Mouse (Mus musculus) left cerebral cortex, postnatal 10 days (tissue): ENCODE data around the gene Arv1. TPM values are rescaled to one million over a fixed set of nuclear protein-coding genes. Genes with fewer than 3 reads are reported as not detected.
A peak's percentile ranks its signal among the peaks of the same experiment; 100 is the strongest.

Source experiments
- DNase-seq, 2 experiments: peaks; one replicate each; pipeline ENCODE4 v3.0.0; 2021 to 2022; ENCODE audit warnings: low spot score in 2 of 2, mixed read lengths in 1 of 2; ENCODE audit errors: extremely low spot score in 1 of 2
- intact Hi-C: fragments of 180-260 bp; cut with DNase I; formaldehyde crosslinking; loops from one replicate; pipeline ENCODE4 v1.15.1; 2025
- total RNA-seq, 2 experiments: library from RNA; stranded (reverse); gene quantifications; 2 replicates each; pipeline ENCODE4 v1.2.3; 2021

Gene Arv1
- total RNA-seq, 2 experiments from 2014 or later = 14.7 to 18.8 TPM

GRCm38 (mm10) chr8:124715736-124716135 lies 6.2 kb upstream of the Arv1 start:
- intact Hi-C loops = no loop called here

GRCm38 (mm10) chr8:124720133-124720532 lies 1.8 kb upstream of the Arv1 start:
- peak in 1 of 2 experiments; percentile 18 for DNase-seq
- intact Hi-C loops = no loop called here

More at GRCm38 (mm10) chr8:124715736-124716135, 6.2 kb upstream of the Arv1 start:
- no peak for DNase-seq

- peak in 1 of 2 experiments; percentile 17 for DNase-seq
- intact Hi-C loops = no loop called here
Measured at GRCm38 (mm10) chr8:124720938-124721861, 739 bp upstream of the Arv1 start.

- DNase-seq = no peak
- intact Hi-C loops = no loop called here
Measured at GRCm38 (mm10) chr8:124724301-124724700, 2.4 kb downstream of the Arv1 start.

GRCm38 (mm10) chr8:124732828-124733227 lies 10.9 kb downstream of the Arv1 start:
- DNase-seq = no peak
- intact Hi-C loops = no loop called here

GRCm38 (mm10) chr8:124735371-124735911 lies 13.5 kb downstream of the Arv1 start:
- intact Hi-C loops = no loop called here
- DNase-seq = no peak

GRCm38 (mm10) chr8:124739268-124739667 lies 17.3 kb downstream of the Arv1 start:
- DNase-seq = no peak
- intact Hi-C loops = no loop called here

- DNase-seq = no peak
- intact Hi-C loops = no loop called here
Measured at GRCm38 (mm10) chr8:124746661-124747060, 24.7 kb downstream of the Arv1 start.

- peak in 1 of 2 experiments; percentile 38 for DNase-seq
- intact Hi-C loops = no loop called here
Measured at GRCm38 (mm10) chr8:124751191-124751590, 29.3 kb downstream of the Arv1 start.

GRCm38 (mm10) chr8:124751709-124752173 lies 29.8 kb downstream of the Arv1 start, which contains the start of gene Fam89a:
Gene Fam89a, minus strand, starts transcription at chr8:124751832.
- DNase-seq = peak in 1 of 2 experiments; percentile 76
- intact Hi-C loops = no loop called here

GRCm38 (mm10) chr8:124752325-124752862 lies 30.5 kb downstream of the Arv1 start:
- DNase-seq = no peak
- intact Hi-C loops = no loop called here

GRCm38 (mm10) chr8:124754101-124754791 lies 32.3 kb downstream of the Arv1 start:
- DNase-seq = peak; percentile 52 to 55
- intact Hi-C loops = no loop called here

GRCm38 (mm10) chr8:124754792-124755190 lies 32.9 kb downstream of the Arv1 start:
- no peak for DNase-seq
- intact Hi-C loops = no loop called here

- DNase-seq = no peak
- intact Hi-C loops = no loop called here
Measured at GRCm38 (mm10) chr8:124755481-124755880, 33.5 kb downstream of the Arv1 start.

GRCm38 (mm10) chr8:124756153-124756552 lies 34.2 kb downstream of the Arv1 start:
- no peak for DNase-seq
- intact Hi-C loops = no loop called here

- DNase-seq = no peak
- intact Hi-C loops = no loop called here
Measured at GRCm38 (mm10) chr8:124756601-124757000, 34.7 kb downstream of the Arv1 start.

- intact Hi-C loops = no loop called here
- no peak for DNase-seq
Measured at GRCm38 (mm10) chr8:124758544-124758943, 36.6 kb downstream of the Arv1 start.

GRCm38 (mm10) chr8:124763061-124763460 lies 41.1 kb downstream of the Arv1 start:
- intact Hi-C loops = no loop called here
- DNase-seq = no peak

- intact Hi-C loops = no loop called here
- DNase-seq = peak; percentile 45 to 53
Measured at GRCm38 (mm10) chr8:124772389-124772788, 50.5 kb downstream of the Arv1 start.
